Mouse (Mus musculus): ENCODE results near the gene Rbm46. TPM values are rescaled to one million over a fixed set of nuclear protein-coding genes. Genes with fewer than 3 reads are reported as not detected.
A peak's percentile ranks its signal among the peaks of the same experiment; 100 is the strongest.

Rbm46 gene
- polyA plus RNA-seq, 1 experiment from 2014 or later, result 0.90 TPM

DNA sequence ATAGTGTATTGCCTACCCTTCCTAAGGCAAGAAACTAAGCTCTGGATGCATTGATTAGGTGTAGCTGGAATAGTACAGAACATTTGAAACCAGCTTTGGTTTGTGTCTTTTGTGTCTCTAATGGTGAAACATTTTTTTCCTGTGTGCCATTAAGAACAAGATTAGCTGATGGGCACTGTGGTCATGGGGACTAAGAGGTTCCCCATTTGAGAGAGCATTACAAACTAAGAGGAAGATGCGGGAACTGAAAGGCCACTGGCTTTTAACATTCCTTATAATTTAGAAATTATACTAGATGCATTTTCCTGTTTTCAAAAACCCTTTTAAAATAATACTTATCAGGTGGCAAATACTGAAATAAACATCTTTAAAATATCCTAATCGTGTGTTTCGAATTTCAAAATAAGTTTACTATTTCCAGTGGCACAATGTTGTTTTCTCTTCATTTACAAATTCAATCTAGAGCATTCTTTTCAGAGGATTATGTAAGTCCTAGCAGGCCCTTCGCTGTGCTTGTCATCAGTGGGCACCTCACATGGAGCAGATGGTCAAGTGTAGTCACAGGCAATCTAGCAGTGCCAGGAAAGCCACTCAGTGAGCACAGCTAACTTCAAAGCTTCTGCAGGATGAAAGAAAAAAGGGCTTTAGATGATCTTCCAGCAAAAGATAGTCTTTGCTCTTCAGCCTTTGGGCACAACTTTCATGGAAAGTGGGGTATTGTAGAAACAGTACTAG, 76.4 kb downstream of the Rbm46 start:
- Histone ChIP-seq H3K4me1 (ENCODE audit: insufficient read depth) (no peaks in the 10 kb centered on the region), H3K4me3 (ENCODE audit: low read depth, low read length) (no peak overlapping the region), H3K9me3 (ENCODE audit: low read length) (no peaks in the 10 kb centered on the region), H3K9ac (replicated peaks) (no peak overlapping the region), H3K27ac (ENCODE audit: low read depth) (no peak overlapping the region), H3K4me2 (ENCODE audit: low read depth, low read length) (no peak overlapping the region), H3K27me3 (ENCODE audit: insufficient read depth, low read length) (no peaks in the 10 kb centered on the region), H3K36me3 (replicated peaks; ENCODE audit: insufficient read depth, low read length) (no peaks in the 10 kb centered on the region)
- DNase-seq (no peak), ATAC-seq (no peak)
- WGBS (ENCODE audit: insufficient replicate concordance), result 70% methylated on average over 4 of the region's 4 CpGs
- no peak for TF ChIP-seq EP300 (IDR thresholded peaks at IDR 0.05; ENCODE audit: low read depth)
- TF ChIP-seq CTCF (IDR thresholded peaks at IDR 0.05; ENCODE audit: low read depth), result no peak

DNA sequence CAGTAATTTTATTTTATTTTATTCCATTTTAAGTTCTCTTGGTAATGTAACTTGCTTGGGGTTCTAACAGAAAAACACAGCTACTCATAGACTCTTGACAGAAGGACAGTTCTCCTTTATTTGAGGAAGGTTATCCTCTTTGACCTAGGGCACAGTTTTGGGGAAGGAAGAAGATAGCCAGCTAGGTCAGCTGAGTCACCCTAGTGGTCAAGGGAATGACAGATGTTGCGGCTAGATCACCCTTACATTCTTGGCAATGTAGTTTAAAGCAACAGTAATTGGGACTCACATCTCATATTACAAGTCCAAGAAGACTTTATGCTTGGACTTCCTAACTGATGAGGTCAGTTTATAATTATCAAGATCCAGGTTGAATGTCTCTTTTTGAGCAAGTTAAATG, 82.6 kb downstream of the Rbm46 start:
- H3K4me2 ChIP-seq (ENCODE audit: low read depth, low read length), result no peak overlapping the region

DNA sequence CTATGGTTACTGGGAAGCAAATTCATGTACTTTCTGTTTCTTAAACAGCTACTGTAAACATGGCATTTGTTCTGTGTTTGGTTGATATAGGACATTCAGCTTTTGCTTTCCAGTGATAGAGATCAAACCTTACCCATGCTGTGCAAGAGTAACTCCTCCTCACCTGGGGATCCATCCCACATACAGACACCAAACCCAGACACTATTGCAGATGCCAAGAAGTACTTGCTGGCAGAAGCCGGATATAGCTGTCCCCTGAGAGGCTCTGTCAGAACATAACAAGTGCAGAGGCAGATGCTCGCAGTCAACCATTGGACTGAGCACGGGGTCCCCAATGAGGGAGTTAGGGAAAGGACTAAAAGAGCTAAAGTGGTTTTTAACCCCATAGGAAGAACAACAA, 84.6 kb downstream of the Rbm46 start:
- Histone ChIP-seq H3K27ac (ENCODE audit: low read depth) (no peak overlapping the region), H3K4me1 (ENCODE audit: insufficient read depth) (no peaks in the 10 kb centered on the region), H3K4me2 (ENCODE audit: low read depth, low read length) (no peak overlapping the region), H3K27me3 (ENCODE audit: insufficient read depth, low read length) (no peaks in the 10 kb centered on the region), H3K36me3 (replicated peaks; ENCODE audit: insufficient read depth, low read length) (no peaks in the 10 kb centered on the region), H3K9ac (replicated peaks) (no peak overlapping the region), H3K4me3 (ENCODE audit: low read depth, low read length) (no peak overlapping the region), H3K9me3 (ENCODE audit: low read length) (no peaks in the 10 kb centered on the region)
- WGBS (ENCODE audit: insufficient replicate concordance), result 78% methylated on average over 3 of the region's 3 CpGs
- no peak for TF ChIP-seq EP300 (IDR thresholded peaks at IDR 0.05; ENCODE audit: low read depth)
- no peak for TF ChIP-seq CTCF (IDR thresholded peaks at IDR 0.05; ENCODE audit: low read depth)
- no peak for ATAC-seq
- DNase-seq, result no peak

More for the DNA sequence above, 82.6 kb downstream of the Rbm46 start:
- TF ChIP-seq CTCF (IDR thresholded peaks at IDR 0.05; ENCODE audit: low read depth) (no peak), EP300 (IDR thresholded peaks at IDR 0.05; ENCODE audit: low read depth) (0 out of 2 replicates have a peak, but pooled peaks have one; percentile 36)
- no peaks in the 10 kb centered on the region for H3K36me3 ChIP-seq (replicated peaks; ENCODE audit: insufficient read depth, low read length)
- DNase-seq (no peak), ATAC-seq (peak; percentile 44)
- H3K4me1 ChIP-seq (ENCODE audit: insufficient read depth), result no peaks in the 10 kb centered on the region
- WGBS (ENCODE audit: insufficient replicate concordance), result 22% methylated on average over 1 of the region's 1 CpGs
- H3K4me3 ChIP-seq (ENCODE audit: low read depth, low read length), result no peak overlapping the region
- no peak overlapping the region for H3K27ac ChIP-seq (ENCODE audit: low read depth)
- no peak overlapping the region for H3K9ac ChIP-seq (replicated peaks)
- H3K9me3 ChIP-seq (ENCODE audit: low read length), result no peaks in the 10 kb centered on the region
- no peaks in the 10 kb centered on the region for H3K27me3 ChIP-seq (ENCODE audit: insufficient read depth, low read length)

Other genes with a start within 250 kb of the Rbm46 start
- gene Lrat, start 27.5 kb upstream of the Rbm46 start, polyA plus RNA-seq (2015; fragmentation: Nextera tagmentation; extraction: Ambion mirVana), result 3.3 and 3.6 TPM in 2 replicates
- gene Fgg, start 131.2 kb upstream of the Rbm46 start, polyA plus RNA-seq (2015; fragmentation: Nextera tagmentation; extraction: Ambion mirVana), result 4,762 and 5,621 TPM in 2 replicates
- gene Fga, start 149.6 kb upstream of the Rbm46 start, polyA plus RNA-seq (2015; fragmentation: Nextera tagmentation; extraction: Ambion mirVana), result 4,366 and 4,944 TPM in 2 replicates
- 2,723 and 3,190 TPM in 2 replicates for gene Fgb, start 173.4 kb upstream of the Rbm46 start, polyA plus RNA-seq (2015; fragmentation: Nextera tagmentation; extraction: Ambion mirVana)
- 29.6 and 29.9 TPM in 2 replicates for gene Plrg1, start 179.0 kb upstream of the Rbm46 start, polyA plus RNA-seq (2015; fragmentation: Nextera tagmentation; extraction: Ambion mirVana)